11 mouse cellular contexts compared by ENCODE assay signal in the genomic region with DNA sequence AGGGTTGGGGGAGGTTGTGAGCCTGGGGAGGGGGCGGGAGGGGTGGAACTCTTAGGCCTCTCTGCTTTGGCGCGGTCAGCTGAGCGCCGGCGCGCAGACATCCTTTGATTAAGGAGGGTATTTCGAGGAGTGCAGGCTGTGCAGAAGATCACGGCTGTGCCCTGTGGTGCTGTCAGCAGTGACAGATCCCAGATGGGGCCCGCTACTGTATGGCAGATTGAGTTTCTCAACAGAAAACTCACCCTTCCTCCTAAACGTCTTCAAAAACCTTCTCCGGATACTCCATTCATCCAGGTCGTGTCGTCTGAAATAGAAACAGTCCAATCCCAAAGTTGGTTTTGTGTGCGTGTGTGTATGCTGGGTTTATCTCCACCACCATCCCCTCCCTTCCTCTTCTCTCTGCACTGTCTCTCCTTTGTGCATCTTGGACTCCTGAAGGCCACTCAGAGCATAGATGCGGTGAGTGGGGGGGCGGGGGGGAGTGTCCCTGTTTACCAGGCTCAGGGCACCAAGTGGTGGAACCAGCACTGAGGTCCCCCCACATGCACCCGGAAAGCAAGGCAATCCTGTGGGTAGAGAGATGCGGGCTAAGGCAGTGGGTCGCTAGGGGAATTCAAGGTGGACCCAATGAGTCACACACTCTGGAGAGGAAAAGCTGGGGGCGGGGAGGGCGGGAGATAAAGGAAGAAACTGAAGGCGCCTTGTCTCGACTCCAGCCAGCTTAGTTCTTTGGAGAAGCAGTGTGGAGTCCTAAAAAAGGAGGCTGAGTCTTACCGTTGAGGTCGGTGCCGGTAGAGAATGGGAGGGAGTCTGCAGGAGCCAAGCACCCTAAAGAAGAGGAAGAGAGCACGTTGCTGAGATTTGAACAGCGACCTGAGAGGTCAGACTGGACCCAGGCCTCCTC. TPM values are rescaled to one million over a fixed set of nuclear protein-coding genes. Genes with fewer than 3 reads are reported as not detected.
A peak's percentile ranks its signal among the peaks of the same experiment; 100 is the strongest.
DNase-seq lines count a peak whose midpoint lies in the region; ATAC-seq and TF ChIP-seq lines count a peak whose summit lies in the region.
"Had no signal": no experiment of that assay in that cellular context is flagged by ENCODE, and none has a peak within 500 bp of the region (broad histone marks: within the 10 kb centered on the region; RNA-seq: fewer than 3 reads in every experiment).

No protein-coding gene starts in this region.

- no peak for TF ChIP-seq POLR2A in embryonic fibroblast, embryonic 13.5 days (IDR thresholded peaks at IDR 0.05; ENCODE audit: low read depth, low read length)

- H3K27me3 ChIP-seq in midbrain, embryonic 10.5 days (ENCODE audit: low read depth, poor library complexity, severe bottlenecking): peaks cover 100% of the 10 kb centered on the region
- H3K27me3 ChIP-seq in midbrain, embryonic 13.5 days: peaks cover 100% of the 10 kb centered on the region
- H3K27me3 ChIP-seq in intestine, embryonic 15.5 days (replicated peaks): peaks cover 36% of the 10 kb centered on the region
- peaks cover 10% of the 10 kb centered on the region for H3K27me3 ChIP-seq in stomach, embryonic 14.5 days (ENCODE audit: control insufficient read depth, insufficient read depth, low read length)

- WGBS in midbrain, embryonic 10.5 days: under 1% methylated on average over 29 of the region's 29 CpGs
- WGBS in midbrain, embryonic 13.5 days: under 1% methylated on average over 29 of the region's 29 CpGs
- 3% methylated on average over 29 of the region's 29 CpGs for WGBS in intestine, embryonic 15.5 days
- WGBS in stomach, embryonic 14.5 days: 2% methylated on average over 29 of the region's 29 CpGs

- H3K4me1 ChIP-seq in midbrain, embryonic 10.5 days: peaks cover 31% of the 10 kb centered on the region
- peaks cover 9% of the 10 kb centered on the region; the same call in 1 of the 2 replicates for H3K4me1 ChIP-seq in midbrain, embryonic 13.5 days (replicated peaks)
- no peaks in the 10 kb centered on the region for H3K4me1 ChIP-seq in embryonic fibroblast, embryonic 13.5 days (ENCODE audit: control insufficient read depth, insufficient read depth, low read length)
- peaks cover 8% of the 10 kb centered on the region for H3K4me1 ChIP-seq in intestine, embryonic 15.5 days (replicated peaks)
- H3K4me1 ChIP-seq in stomach, embryonic 14.5 days (ENCODE audit: control insufficient read depth, insufficient read depth, low read length): peaks cover 9% of the 10 kb centered on the region; the same call in 1 of the 2 replicates

- ATAC-seq in midbrain, embryonic 13.5 days: no peak
- peak; percentile 59 for ATAC-seq in intestine, embryonic 15.5 days
- peak; percentile 77 for ATAC-seq in stomach, embryonic 14.5 days (ENCODE audit: insufficient number of reproducible peaks, insufficient read depth, low FRiP score, low read depth)
- ATAC-seq in frontal cortex, adult (ENCODE audit: low TSS enrichment): no peak
- ATAC-seq: hindbrain, postnatal 0 days had no signal

- no peak overlapping the region for H3K4me3 ChIP-seq in midbrain, embryonic 10.5 days
- no peak overlapping the region for H3K4me3 ChIP-seq in midbrain, embryonic 13.5 days (replicated peaks)
- 0 out of 2 replicates have a peak overlapping the region, but pooled peaks have one; percentile 5 for H3K4me3 ChIP-seq in embryonic fibroblast, embryonic 13.5 days (ENCODE audit: insufficient read depth, low read length)
- peak overlapping the region; percentile 29 for H3K4me3 ChIP-seq in intestine, embryonic 15.5 days (replicated peaks)
- H3K4me3 ChIP-seq in stomach, embryonic 14.5 days (ENCODE audit: low read depth, low read length): peak overlapping the region; percentile 28
- H3K4me3 ChIP-seq: neural tube, embryonic 12.5 days had no signal

- H3K27ac ChIP-seq in midbrain, embryonic 10.5 days (replicated peaks): no peak overlapping the region
- no peak overlapping the region for H3K27ac ChIP-seq in midbrain, embryonic 13.5 days
- H3K27ac ChIP-seq in embryonic fibroblast, embryonic 13.5 days (ENCODE audit: insufficient read depth, low read length): no peak overlapping the region
- H3K27ac ChIP-seq in intestine, embryonic 15.5 days: peak overlapping the region; percentile 75
- peak overlapping the region; percentile 85 for H3K27ac ChIP-seq in stomach, embryonic 14.5 days (ENCODE audit: low read length)
- H3K27ac ChIP-seq: hindbrain, postnatal 0 days; neural tube, embryonic 12.5 days had no signal

- DNase-seq in midbrain, embryonic 10.5 days (ENCODE audit: low spot score): peak; percentile 51
- no peak for DNase-seq in cerebellum, adult 8-10 months
- DNase-seq: right cerebral cortex, postnatal 4 days; thymus, adult 2 months had no signal

- TF ChIP-seq CTCF in embryonic fibroblast, embryonic 13.5 days (IDR thresholded peaks at IDR 0.05; ENCODE audit: borderline replicate concordance, insufficient read depth, low read length): no peak

- no peaks in the 10 kb centered on the region for H3K9me3 ChIP-seq in midbrain, embryonic 10.5 days (replicated peaks)
- H3K9me3 ChIP-seq in midbrain, embryonic 13.5 days: no peaks in the 10 kb centered on the region
- no peaks in the 10 kb centered on the region for H3K9me3 ChIP-seq in intestine, embryonic 15.5 days
- no peaks in the 10 kb centered on the region for H3K9me3 ChIP-seq in stomach, embryonic 14.5 days (ENCODE audit: control insufficient read depth, low read depth, low read length)
- H3K9me3 ChIP-seq: neural tube, embryonic 12.5 days had no signal

- H3K4me2 ChIP-seq in midbrain, embryonic 13.5 days (replicated peaks): no peak overlapping the region
- peak overlapping the region; percentile 58 for H3K4me2 ChIP-seq in intestine, embryonic 15.5 days (replicated peaks)
- H3K4me2 ChIP-seq in stomach, embryonic 14.5 days (replicated peaks; ENCODE audit: low read depth, low read length): peak overlapping the region; percentile 45
- H3K4me2 ChIP-seq: neural tube, embryonic 12.5 days had no signal

- no peak overlapping the region for H3K9ac ChIP-seq in midbrain, embryonic 13.5 days (replicated peaks)
- peak overlapping the region; percentile 34 for H3K9ac ChIP-seq in intestine, embryonic 15.5 days
- peak overlapping the region; percentile 47 for H3K9ac ChIP-seq in stomach, embryonic 14.5 days (replicated peaks; ENCODE audit: low read depth, low read length)
- H3K9ac ChIP-seq: neural tube, embryonic 12.5 days had no signal

- H3K36me3 ChIP-seq in midbrain, embryonic 10.5 days: no peaks in the 10 kb centered on the region
- H3K36me3 ChIP-seq in midbrain, embryonic 13.5 days: no peaks in the 10 kb centered on the region
- H3K36me3 ChIP-seq in intestine, embryonic 15.5 days: no peaks in the 10 kb centered on the region
- H3K36me3 ChIP-seq in stomach, embryonic 14.5 days (ENCODE audit: control insufficient read depth, insufficient read depth, low read length): no peaks in the 10 kb centered on the region; the same call in 1 of the 2 replicates
- H3K36me3 ChIP-seq: neural tube, embryonic 12.5 days had no signal

RNA-seq across cellular contexts. Expression of a gene that starts 11.2 kb away (rescaled TPM):
- not detected in 2 replicates for polyA plus RNA-seq in midbrain, embryonic 10.5 days (2016; fragmentation: Nextera tagmentation; extraction: Ambion mirVana)
- polyA plus RNA-seq in midbrain, embryonic 13.5 days (2015; fragmentation: Nextera tagmentation; extraction: Ambion mirVana): not detected in 2 replicates
- 3.3 and 5.0 TPM in 2 replicates for polyA plus RNA-seq in embryonic fibroblast, embryonic 13.5 days (2011; ENCODE audit: insufficient read length, low read depth, missing spikeins)
- 6.7 and 9.4 TPM in 2 replicates for polyA plus RNA-seq in intestine, embryonic 15.5 days (2015; fragmentation: Nextera tagmentation; extraction: Ambion mirVana)
- polyA plus RNA-seq in stomach, embryonic 14.5 days (2014; fragmentation: Nextera tagmentation; extraction: Ambion mirVana): 17.7 and 18.3 TPM in 2 replicates
- polyA plus RNA-seq: hindbrain, postnatal 0 days had no signal

Comparison
In these comparisons a context has a peak if more than half of its experiments do, and no peak if none do; other contexts are left out.
1. H3K27ac ChIP-seq: peak in intestine, embryonic 15.5 days (single experiment) and stomach, embryonic 14.5 days (single experiment); none in midbrain, embryonic 10.5 days (single experiment), midbrain, embryonic 13.5 days (single experiment) and embryonic fibroblast, embryonic 13.5 days (single experiment).
2. H3K4me3 ChIP-seq: peak in embryonic fibroblast, embryonic 13.5 days (single experiment), intestine, embryonic 15.5 days (single experiment) and stomach, embryonic 14.5 days (single experiment); none in midbrain, embryonic 10.5 days (single experiment) and midbrain, embryonic 13.5 days (single experiment).
3. ATAC-seq: peak in intestine, embryonic 15.5 days (single experiment) and stomach, embryonic 14.5 days (single experiment); none in midbrain, embryonic 13.5 days (single experiment) and frontal cortex, adult (single experiment).